Mouse (Mus musculus) embryonic facial prominence, embryonic 11.5 days (tissue): ENCODE results near the gene Sval2. TPM values are rescaled to one million over a fixed set of nuclear protein-coding genes. Genes with fewer than 3 reads are reported as not detected.

ENCODE experiments used
- ATAC-seq: fragments of 200-750 bp; cut with Nextera tagmentation; replicated peaks from 2 replicates; pipeline ENCODE4 v1.8.0; 2017; ENCODE audit warnings: low read depth; ENCODE audit not compliant: insufficient number of reproducible peaks, low FRiP score, low TSS enrichment
- DNase-seq: peaks from one replicate; pipeline ENCODE4 v3.0.0-alpha.2; 2015; ENCODE audit warnings: low spot score
- H3K27ac ChIP-seq: fragments of 300-500 bp; sonication (generic); replicated peaks from 2 replicates; pipeline ENCODE4 v1.5.1; 2014; ENCODE audit warnings: mild to moderate bottlenecking, low read depth, low read length, control low read depth
- H3K27me3 ChIP-seq: fragments of 300-500 bp; sonication (generic); 2 replicates; pipeline ENCODE4 v1.6.1; 2014; ENCODE audit warnings: mild to moderate bottlenecking, low read length, moderate library complexity, mixed read lengths; ENCODE audit not compliant: control insufficient read depth, insufficient read depth
- H3K36me3 ChIP-seq: fragments of 300-500 bp; sonication (generic); replicated peaks from 2 replicates; pipeline ENCODE4 v1.6.1; 2014; ENCODE audit warnings: low read depth, mild to moderate bottlenecking, low read length, moderate library complexity, mixed read lengths; ENCODE audit not compliant: control insufficient read depth, insufficient read depth
- H3K4me1 ChIP-seq: fragments of 300-500 bp; sonication (generic); 2 replicates; pipeline ENCODE4 v1.6.1; 2014; ENCODE audit warnings: low read length, mixed read lengths; ENCODE audit not compliant: control insufficient read depth, insufficient read depth
- H3K4me2 ChIP-seq: fragments of 300-500 bp; sonication (generic); 2 replicates; pipeline ENCODE4 v1.6.1; 2014; ENCODE audit warnings: low read depth, mild to moderate bottlenecking, control low read depth, low read length, moderate library complexity
- H3K4me3 ChIP-seq: fragments of 300-500 bp; sonication (generic); 2 replicates; pipeline ENCODE4 v1.5.1; 2014; ENCODE audit warnings: low read depth, low read length, control low read depth
- H3K9ac ChIP-seq: fragments of 300-500 bp; sonication (generic); replicated peaks from 2 replicates; pipeline ENCODE4 v1.6.1; 2014; ENCODE audit warnings: mild to moderate bottlenecking, control low read depth, low read length
- H3K9me3 ChIP-seq: fragments of 300-500 bp; sonication (generic); replicated peaks from 2 replicates; pipeline ENCODE4 v1.6.1; 2016; ENCODE audit warnings: mild to moderate bottlenecking, low read length, inconsistent platforms, mixed read lengths; ENCODE audit not compliant: control insufficient read depth
- WGBS: fragments of 180-500 bp; shearing (Covaris S2); extraction: QIAGEN DNeasy Blood & Tissue Kit; methylation state at CpG from one replicate; pipeline ENCODE4 v1.1.7; 2014; 5-methylcytosine and 5-hydroxymethylcytosine counted together
- polyA plus RNA-seq: library from polyadenylated mRNA; unstranded; fragments of >200 nt; fragmentation: Nextera tagmentation; extraction: Ambion mirVana; gene quantifications from 2 replicates; pipeline ENCODE4 v1.2.1, GENCODE M21; 2014

Gene Sval2
- polyA plus RNA-seq = not detected in 2 replicates

DNA sequence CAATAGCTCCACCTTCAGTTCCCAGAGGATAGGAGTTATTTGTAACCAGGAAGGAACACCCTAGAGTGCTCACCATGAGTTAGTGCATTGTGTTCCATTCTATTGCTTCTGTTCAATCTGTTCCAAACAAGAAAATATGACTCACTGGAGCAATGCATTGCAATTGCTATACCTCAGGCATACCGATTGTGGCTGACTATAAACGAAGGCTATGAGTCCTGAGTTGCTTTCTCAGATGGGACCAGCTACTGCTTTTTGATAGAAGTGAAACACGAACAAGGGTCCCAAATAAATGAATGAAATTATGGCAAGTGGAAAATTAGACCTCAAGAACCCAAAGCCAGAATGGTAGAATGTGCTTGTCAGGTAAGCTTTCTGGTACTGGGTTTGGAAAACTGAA is at the start of gene Sval2:
Gene Sval2, plus strand, starts transcription at position 301 of the 400 bp plus-strand sequence.
- H3K4me3 ChIP-seq = no peak within 1 kb of the TSS
- H3K27ac ChIP-seq = no peak within 1 kb of the TSS
- 88% methylated on average over 3 of the region's 3 CpGs for WGBS
- ATAC-seq = no peak
- no peak within 1 kb of the TSS for H3K9ac ChIP-seq
- H3K36me3 ChIP-seq = no peaks in the 10 kb centered on the region
- no peak within 1 kb of the TSS for H3K4me2 ChIP-seq
- DNase-seq = no peak
- H3K4me1 ChIP-seq = no peaks in the 10 kb centered on the region
- H3K9me3 ChIP-seq = no peaks in the 10 kb centered on the region
- H3K27me3 ChIP-seq = no peaks in the 10 kb centered on the region

DNA sequence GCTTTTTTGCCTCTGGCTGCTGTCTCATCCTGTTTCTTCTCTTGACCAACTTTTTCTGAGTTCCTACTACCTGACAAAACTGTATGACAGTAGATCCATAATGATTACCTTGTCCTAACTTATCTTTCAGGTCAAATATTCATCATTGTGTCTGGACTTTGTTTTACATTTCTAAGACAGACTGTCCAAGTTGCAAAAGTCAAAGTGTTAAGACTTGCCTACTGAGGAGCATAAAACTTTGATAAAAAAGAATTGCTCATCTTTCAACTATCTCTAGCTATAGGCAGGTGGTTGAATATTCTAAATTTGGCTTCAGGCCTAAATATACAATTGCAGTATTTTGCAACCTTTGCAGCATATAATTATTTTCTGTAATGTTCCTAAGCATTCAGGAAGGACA is 28.7 kb upstream of the Sval2 start:
- H3K9me3 ChIP-seq = no peaks in the 10 kb centered on the region
- DNase-seq (no peak), ATAC-seq (no peak)
- H3K36me3 ChIP-seq = no peaks in the 10 kb centered on the region
- H3K4me2 ChIP-seq = no peak overlapping the region
- H3K9ac ChIP-seq = no peak overlapping the region
- H3K4me1 ChIP-seq = no peaks in the 10 kb centered on the region
- no peaks in the 10 kb centered on the region for H3K27me3 ChIP-seq
- no peak overlapping the region for H3K27ac ChIP-seq
- H3K4me3 ChIP-seq = no peak overlapping the region

DNA sequence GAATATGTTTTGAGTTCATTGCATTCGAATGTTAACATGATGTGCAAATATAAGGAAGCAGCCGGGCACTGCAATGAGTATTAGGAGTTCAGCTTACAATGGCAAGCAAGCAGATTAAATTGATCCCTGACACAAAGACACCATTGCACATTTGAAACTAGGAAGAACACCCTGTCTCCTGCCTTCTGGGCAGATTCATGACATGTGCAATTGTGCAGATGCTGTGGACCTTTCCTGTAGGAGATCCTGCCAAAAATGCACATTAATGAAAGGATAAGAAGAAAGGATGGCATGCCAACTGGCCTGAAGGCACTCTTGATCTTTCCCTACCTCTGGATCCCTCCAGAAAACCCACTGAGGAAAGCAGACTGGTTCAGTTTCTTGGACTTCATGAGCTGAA is 23.3 kb upstream of the Sval2 start:
- H3K9ac ChIP-seq = no peak overlapping the region
- H3K36me3 ChIP-seq = no peaks in the 10 kb centered on the region
- no peak overlapping the region for H3K4me3 ChIP-seq
- DNase-seq (no peak), ATAC-seq (no peak)
- H3K27ac ChIP-seq = no peak overlapping the region
- 82% methylated on average over 2 of the region's 2 CpGs for WGBS
- H3K4me1 ChIP-seq = no peaks in the 10 kb centered on the region
- H3K27me3 ChIP-seq = no peaks in the 10 kb centered on the region
- no peak overlapping the region for H3K4me2 ChIP-seq
- H3K9me3 ChIP-seq = no peaks in the 10 kb centered on the region

DNA sequence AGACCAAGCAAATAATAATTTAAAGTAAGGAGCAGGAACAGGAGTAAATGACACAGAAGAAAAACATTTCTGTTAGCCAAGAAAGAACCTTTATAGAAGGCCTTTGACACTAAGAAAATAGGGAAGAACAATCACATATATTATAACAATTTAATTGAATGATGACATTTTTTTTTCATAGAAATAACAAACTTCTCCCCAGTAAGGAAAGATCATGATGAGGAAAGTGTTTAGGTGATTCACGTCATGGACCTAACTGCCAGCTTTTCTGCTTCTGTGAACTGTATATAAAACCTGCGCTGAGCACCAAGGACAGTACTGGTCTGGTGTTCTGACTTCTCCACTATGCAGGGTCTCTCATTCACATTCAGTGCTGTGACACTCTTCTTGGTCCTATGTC is 5.6 kb upstream of the Sval2 start, which contains the start of gene Pip:
Gene Pip, plus strand, starts transcription at position 301 of the 400 bp plus-strand sequence.
- no peaks in the 10 kb centered on the region for H3K27me3 ChIP-seq
- H3K9me3 ChIP-seq = no peaks in the 10 kb centered on the region
- no peak for DNase-seq
- ATAC-seq = no peak
- WGBS = 82% methylated on average over 2 of the region's 2 CpGs
- no peak within 1 kb of the TSS for H3K9ac ChIP-seq
- H3K27ac ChIP-seq = no peak within 1 kb of the TSS
- no peak within 1 kb of the TSS for H3K4me2 ChIP-seq
- H3K4me1 ChIP-seq = no peaks in the 10 kb centered on the region
- no peak within 1 kb of the TSS for H3K4me3 ChIP-seq
- H3K36me3 ChIP-seq = no peaks in the 10 kb centered on the region

DNA sequence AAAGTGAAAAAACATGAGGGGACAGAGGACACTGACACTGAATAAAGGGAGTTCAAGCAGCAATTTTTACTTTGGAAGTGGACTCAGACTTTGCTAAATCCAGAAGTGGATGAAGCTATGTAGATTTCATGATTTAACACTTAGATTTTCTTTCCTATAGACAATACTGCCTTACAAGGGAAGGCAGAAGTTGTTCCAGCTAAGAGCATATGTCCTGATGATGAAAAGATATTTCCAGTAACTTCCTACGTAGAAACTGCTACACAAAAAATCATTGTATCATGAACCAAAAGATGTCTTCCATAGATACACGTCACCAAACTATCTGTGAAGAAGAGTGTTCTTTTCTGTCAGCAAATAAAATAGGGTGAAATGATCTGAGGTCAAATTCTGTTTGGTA is 11.2 kb downstream of the Sval2 start:
- H3K4me3 ChIP-seq = no peak overlapping the region
- H3K36me3 ChIP-seq = no peaks in the 10 kb centered on the region
- DNase-seq = no peak
- H3K27ac ChIP-seq = no peak overlapping the region
- no peaks in the 10 kb centered on the region for H3K4me1 ChIP-seq
- no peaks in the 10 kb centered on the region for H3K9me3 ChIP-seq
- 75% methylated on average over 2 of the region's 2 CpGs for WGBS
- no peak for ATAC-seq
- H3K4me2 ChIP-seq = no peak overlapping the region
- H3K27me3 ChIP-seq = no peaks in the 10 kb centered on the region
- H3K9ac ChIP-seq = no peak overlapping the region

DNA sequence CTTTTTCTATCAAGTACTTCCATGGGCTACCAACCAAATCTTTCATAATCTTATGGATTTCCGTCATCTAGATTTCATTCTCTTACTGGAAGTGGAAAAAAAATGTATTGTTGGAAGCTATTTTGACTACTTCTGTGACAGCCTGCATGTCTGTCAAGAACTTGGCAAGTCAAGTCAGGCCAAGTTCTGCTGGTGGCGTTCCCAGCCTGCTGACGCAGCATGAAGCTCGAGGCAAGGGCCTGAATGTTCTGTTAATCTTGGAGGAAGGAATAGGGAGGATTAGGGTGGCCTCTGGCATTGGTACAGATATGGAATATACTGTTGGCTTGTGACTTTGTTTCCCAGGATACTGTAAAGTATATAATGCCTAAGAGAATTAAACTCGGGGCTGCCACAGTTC is 58.8 kb downstream of the Sval2 start:
- ATAC-seq = no peak
- no peaks in the 10 kb centered on the region for H3K27me3 ChIP-seq
- H3K36me3 ChIP-seq = no peaks in the 10 kb centered on the region
- H3K4me2 ChIP-seq = no peak overlapping the region
- H3K9me3 ChIP-seq = no peaks in the 10 kb centered on the region
- WGBS = 83% methylated on average over 5 of the region's 5 CpGs
- H3K4me1 ChIP-seq = no peaks in the 10 kb centered on the region
- H3K9ac ChIP-seq = no peak overlapping the region
- no peak overlapping the region for H3K27ac ChIP-seq
- H3K4me3 ChIP-seq = no peak overlapping the region
- DNase-seq = no peak

Other genes starting within 250 kb of the Sval2 start
- 10.0 and 11.7 TPM in 2 replicates for gene Ephb6, start 247.5 kb upstream of the Sval2 start, polyA plus RNA-seq
- 0.26 and 0.56 TPM in 2 replicates for gene Trpv6, start 216.6 kb upstream of the Sval2 start, polyA plus RNA-seq
- gene Trpv5, start 172.2 kb upstream of the Sval2 start, polyA plus RNA-seq = not detected in 2 replicates
- gene Llcfc1, start 168.6 kb upstream of the Sval2 start, polyA plus RNA-seq = not detected in 2 replicates
- gene Kel, start 148.7 kb upstream of the Sval2 start, polyA plus RNA-seq = 10.1 and 10.2 TPM in 2 replicates
- not detected in 2 replicates for gene Olfr459, start 77.8 kb upstream of the Sval2 start, polyA plus RNA-seq
- gene Pip, start 5.5 kb upstream of the Sval2 start, polyA plus RNA-seq = not detected in 2 replicates
- gene Sval1, start 98.6 kb downstream of the Sval2 start, polyA plus RNA-seq = not detected in 2 replicates
- not detected in 2 replicates for gene Sval3, start 115.2 kb downstream of the Sval2 start, polyA plus RNA-seq
- gene Sva, start 185.4 kb downstream of the Sval2 start, polyA plus RNA-seq = not detected in 2 replicates